Mouse (Mus musculus) limb, embryonic 10.5 days (tissue): Measurements from ENCODE around the gene Mfge8. TPM values are rescaled to one million over a fixed set of nuclear protein-coding genes. Genes with fewer than 3 reads are reported as not detected.

Experiments
- DNase-seq: peaks from one replicate; pipeline ENCODE4 v3.0.0-alpha.2; 2017; ENCODE audit warnings: low spot score
- H3K27ac ChIP-seq: fragments of 300-500 bp; sonication (generic); 2 replicates; pipeline ENCODE4 v1.5.1; 2016; ENCODE audit warnings: mild to moderate bottlenecking
- H3K27me3 ChIP-seq: fragments of 300-500 bp; sonication (generic); 2 replicates; pipeline ENCODE4 v1.6.1; 2016; ENCODE audit warnings: low read depth, mild to moderate bottlenecking; ENCODE audit not compliant: poor library complexity, severe bottlenecking
- H3K36me3 ChIP-seq: fragments of 300-500 bp; sonication (generic); 2 replicates; pipeline ENCODE4 v1.6.1; 2016; ENCODE audit warnings: mild to moderate bottlenecking, moderate library complexity
- H3K4me1 ChIP-seq: fragments of 300-500 bp; sonication (generic); 2 replicates; pipeline ENCODE4 v1.6.1; 2016
- H3K4me3 ChIP-seq: fragments of 300-500 bp; sonication (generic); 2 replicates; pipeline ENCODE4 v1.5.1; 2016; ENCODE audit warnings: mild to moderate bottlenecking, moderate library complexity
- H3K9me3 ChIP-seq: fragments of 300-500 bp; sonication (generic); replicated peaks from 2 replicates; pipeline ENCODE4 v1.6.1; 2016; ENCODE audit warnings: mild to moderate bottlenecking
- WGBS: fragments of 180-500 bp; shearing (Covaris S2); methylation state at CpG from one replicate; pipeline ENCODE4 v1.1.7; 2016; 5-methylcytosine and 5-hydroxymethylcytosine counted together
- polyA plus RNA-seq: library from polyadenylated mRNA; unstranded; fragments of >200 nt; fragmentation: Nextera tagmentation; extraction: Ambion mirVana; gene quantifications from 2 replicates; pipeline ENCODE4 v1.2.1, GENCODE M21; 2016

Gene Mfge8
- polyA plus RNA-seq, result 161 and 176 TPM in 2 replicates

- Histone ChIP-seq H3K4me1 (peaks cover 32% of the 10 kb centered on the region), H3K27me3 (no peaks in the 10 kb centered on the region), H3K9me3 (no peaks in the 10 kb centered on the region), H3K27ac (peak within 1 kb of the TSS; percentile 92), H3K36me3 (peaks cover 17% of the 10 kb centered on the region), H3K4me3 (peak within 1 kb of the TSS; percentile 72)
- under 1% methylated on average over 39 of the region's 39 CpGs for WGBS
- peak; percentile 91 for DNase-seq
Observed at GRCm38 (mm10) chr7:79148711-79149266, at the start of gene Mfge8. Gene Mfge8, minus strand, starts transcription at chr7:79149060.

GRCm38 (mm10) chr7:79194560-79195413 is 45.9 kb upstream of the Mfge8 start:
- H3K4me3 ChIP-seq, result no peak overlapping the region
- WGBS, result 75% methylated on average over 16 of the region's 16 CpGs
- no peaks in the 10 kb centered on the region for H3K27me3 ChIP-seq
- peaks cover 21% of the 10 kb centered on the region for H3K4me1 ChIP-seq
- no peak for DNase-seq
- H3K27ac ChIP-seq, result peak overlapping the region; percentile 34; the same call in 1 of the 2 replicates
- H3K36me3 ChIP-seq, result no peaks in the 10 kb centered on the region
- no peaks in the 10 kb centered on the region for H3K9me3 ChIP-seq

GRCm38 (mm10) chr7:79193936-79194335 is 45.1 kb upstream of the Mfge8 start:
- no peak overlapping the region for H3K4me3 ChIP-seq
- no peaks in the 10 kb centered on the region for H3K27me3 ChIP-seq
- no peak for DNase-seq
- H3K27ac ChIP-seq, result no peak overlapping the region
- WGBS, result 77% methylated on average over 5 of the region's 5 CpGs
- peaks cover 22% of the 10 kb centered on the region for H3K4me1 ChIP-seq
- no peaks in the 10 kb centered on the region for H3K36me3 ChIP-seq
- H3K9me3 ChIP-seq, result no peaks in the 10 kb centered on the region

GRCm38 (mm10) chr7:79191501-79191900 is 42.6 kb upstream of the Mfge8 start:
- Histone ChIP-seq H3K27me3 (no peaks in the 10 kb centered on the region), H3K4me3 (no peak overlapping the region), H3K27ac (no peak overlapping the region), H3K36me3 (no peaks in the 10 kb centered on the region), H3K4me1 (peaks cover 22% of the 10 kb centered on the region), H3K9me3 (no peaks in the 10 kb centered on the region)
- DNase-seq, result no peak
- WGBS, result 82% methylated on average over 5 of the region's 5 CpGs

GRCm38 (mm10) chr7:79190592-79190991 is 41.7 kb upstream of the Mfge8 start:
- no peaks in the 10 kb centered on the region for H3K27me3 ChIP-seq
- H3K4me1 ChIP-seq, result peaks cover 22% of the 10 kb centered on the region
- no peaks in the 10 kb centered on the region for H3K9me3 ChIP-seq
- no peak overlapping the region for H3K4me3 ChIP-seq
- H3K36me3 ChIP-seq, result no peaks in the 10 kb centered on the region
- DNase-seq, result no peak
- 26% methylated on average over 3 of the region's 3 CpGs for WGBS
- no peak overlapping the region for H3K27ac ChIP-seq

- H3K27ac ChIP-seq, result no peak overlapping the region
- no peak for DNase-seq
Observed at GRCm38 (mm10) chr7:79189211-79189610, 40.4 kb upstream of the Mfge8 start.

GRCm38 (mm10) chr7:79187591-79187990 is 38.7 kb upstream of the Mfge8 start:
- no peaks in the 10 kb centered on the region for H3K36me3 ChIP-seq
- peaks cover 13% of the 10 kb centered on the region; the same call in 1 of the 2 replicates for H3K4me1 ChIP-seq
- DNase-seq, result no peak
- H3K27ac ChIP-seq, result no peak overlapping the region
- H3K4me3 ChIP-seq, result no peak overlapping the region
- no peaks in the 10 kb centered on the region for H3K9me3 ChIP-seq
- WGBS, result 94% methylated on average over 2 of the region's 2 CpGs
- no peaks in the 10 kb centered on the region for H3K27me3 ChIP-seq

More at GRCm38 (mm10) chr7:79189211-79189610, 40.4 kb upstream of the Mfge8 start:
- Histone ChIP-seq H3K36me3 (no peaks in the 10 kb centered on the region), H3K9me3 (no peaks in the 10 kb centered on the region), H3K4me3 (no peak overlapping the region), H3K4me1 (peaks cover 14% of the 10 kb centered on the region), H3K27me3 (no peaks in the 10 kb centered on the region)
- 57% methylated on average over 3 of the region's 5 CpGs for WGBS

- WGBS, result 67% methylated on average over 1 of the region's 1 CpGs
- H3K36me3 ChIP-seq, result no peaks in the 10 kb centered on the region
- no peaks in the 10 kb centered on the region for H3K27me3 ChIP-seq
- no peak for DNase-seq
- peaks cover 3% of the 10 kb centered on the region; the same call in 1 of the 2 replicates for H3K4me1 ChIP-seq
- H3K27ac ChIP-seq, result no peak overlapping the region
- H3K9me3 ChIP-seq, result no peaks in the 10 kb centered on the region
- no peak overlapping the region for H3K4me3 ChIP-seq
Observed at GRCm38 (mm10) chr7:79183417-79183816, 34.6 kb upstream of the Mfge8 start.

- DNase-seq, result no peak
- Histone ChIP-seq H3K9me3 (no peaks in the 10 kb centered on the region), H3K4me3 (no peak overlapping the region), H3K27me3 (no peaks in the 10 kb centered on the region), H3K4me1 (peaks cover 7% of the 10 kb centered on the region; the same call in 1 of the 2 replicates), H3K36me3 (no peaks in the 10 kb centered on the region), H3K27ac (no peak overlapping the region)
- WGBS, result 94% methylated on average over 3 of the region's 3 CpGs
Observed at GRCm38 (mm10) chr7:79173800-79174199, 24.9 kb upstream of the Mfge8 start.

- Histone ChIP-seq H3K36me3 (no peaks in the 10 kb centered on the region), H3K9me3 (no peaks in the 10 kb centered on the region), H3K27me3 (no peaks in the 10 kb centered on the region), H3K4me3 (no peak overlapping the region), H3K4me1 (peaks cover 7% of the 10 kb centered on the region; the same call in 1 of the 2 replicates), H3K27ac (no peak overlapping the region)
- WGBS, result 92% methylated on average over 1 of the region's 1 CpGs
- DNase-seq, result no peak
Observed at GRCm38 (mm10) chr7:79171782-79172181, 22.9 kb upstream of the Mfge8 start.

- Histone ChIP-seq H3K4me3 (no peak overlapping the region), H3K27me3 (no peaks in the 10 kb centered on the region)
- 89% methylated on average over 14 of the region's 14 CpGs for WGBS
Observed at GRCm38 (mm10) chr7:79167006-79167562, 18.2 kb upstream of the Mfge8 start.

GRCm38 (mm10) chr7:79159406-79159805 is 10.5 kb upstream of the Mfge8 start:
- no peak overlapping the region for H3K4me3 ChIP-seq
- no peaks in the 10 kb centered on the region for H3K36me3 ChIP-seq
- H3K4me1 ChIP-seq, result no peaks in the 10 kb centered on the region
- 82% methylated on average over 1 of the region's 1 CpGs for WGBS
- no peaks in the 10 kb centered on the region for H3K27me3 ChIP-seq
- no peak overlapping the region for H3K27ac ChIP-seq
- no peak for DNase-seq
- H3K9me3 ChIP-seq, result no peaks in the 10 kb centered on the region; the same call in 1 of the 2 replicates

More at GRCm38 (mm10) chr7:79167006-79167562, 18.2 kb upstream of the Mfge8 start:
- no peaks in the 10 kb centered on the region for H3K36me3 ChIP-seq
- DNase-seq, result no peak
- no peaks in the 10 kb centered on the region; the same call in 1 of the 2 replicates for H3K9me3 ChIP-seq
- peaks cover 7% of the 10 kb centered on the region; the same call in 1 of the 2 replicates for H3K4me1 ChIP-seq
- no peak overlapping the region for H3K27ac ChIP-seq

GRCm38 (mm10) chr7:79149522-79149921 is 662 bp upstream of the Mfge8 start:
- Histone ChIP-seq H3K36me3 (peaks cover 10% of the 10 kb centered on the region), H3K27me3 (no peaks in the 10 kb centered on the region), H3K27ac (0 out of 2 replicates have a peak overlapping the region, but pooled peaks have one; percentile 92), H3K4me1 (peaks cover 32% of the 10 kb centered on the region), H3K4me3 (peak overlapping the region; percentile 72), H3K9me3 (no peaks in the 10 kb centered on the region)
- 76% methylated on average over 6 of the region's 6 CpGs for WGBS
- no peak for DNase-seq
